Mouse (Mus musculus) layer of hippocampus, postnatal 10 days (tissue): ENCODE data around the gene Adm. TPM values are rescaled to one million over a fixed set of nuclear protein-coding genes. Genes with fewer than 3 reads are reported as not detected.
"Not testable (repeated sequence)": the region's sequence is repeated elsewhere in the genome, so short reads cannot be mapped to it uniquely, and the experiment has no call there.

Source experiments
- DNase-seq, 2 experiments: peaks; one replicate each; pipeline ENCODE4 v3.0.0; 2021; ENCODE audit warnings: low spot score in 2 of 2
- long read RNA-seq: library from polyadenylated mRNA; stranded (forward); transcript quantifications from one replicate; pipeline ENCODE4 v2.0.0, GENCODE M21; 2023
- total RNA-seq, 2 experiments: library from RNA; stranded (reverse); gene quantifications; 2 replicates each; pipeline ENCODE4 v1.2.3; 2021

The Adm gene
- 1 to 10 TPM; 1.6 to 1.7 TPM for total RNA-seq
- long read RNA-seq, transcript Adm-201 (4 exons, 1,390 nt), result major isoform, 5 of 6 reads
- long read RNA-seq, partial matches to known transcripts, result 1 of 6 reads
- long read RNA-seq, other reads (novel, unspliced or antisense), result 0 of 6 reads

- peak; percentile 42 to 51 for DNase-seq
These were observed at the start of gene Adm for GRCm38 (mm10) chr7:110627486-110628272. Gene Adm, plus strand, starts transcription at chr7:110627661.

DNA sequence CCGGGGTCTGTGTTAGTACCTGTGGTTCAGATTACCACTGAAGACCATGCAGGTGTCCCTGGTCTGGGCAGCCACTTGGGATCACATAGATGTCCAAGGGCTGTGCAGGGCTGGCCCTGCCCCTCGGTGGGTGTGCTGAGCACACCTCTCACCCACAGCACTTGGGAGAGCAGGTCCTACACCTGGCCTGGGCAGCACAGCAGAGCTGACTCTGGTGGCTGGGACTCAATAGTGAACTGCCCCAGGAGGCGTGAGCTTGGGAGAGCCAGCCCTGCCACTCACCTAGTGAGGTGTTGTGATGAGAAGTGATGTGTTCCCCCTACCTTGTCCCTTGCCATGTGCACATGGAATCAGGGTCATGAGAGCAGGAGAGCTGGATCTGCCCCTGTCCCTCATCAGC lies 43.8 kb upstream of the Adm start:
- DNase-seq, result no peak

GRCm38 (mm10) chr7:110584159-110584558 lies 43.3 kb upstream of the Adm start:
- DNase-seq, result no peak

GRCm38 (mm10) chr7:110585250-110585649 lies 42.2 kb upstream of the Adm start:
- no peak for DNase-seq

- DNase-seq, result no peak
These were observed 39.7 kb upstream of the Adm start for GRCm38 (mm10) chr7:110587721-110588120.

GRCm38 (mm10) chr7:110593991-110594390 lies 33.5 kb upstream of the Adm start:
- DNase-seq, result not testable (repeated sequence)

DNA sequence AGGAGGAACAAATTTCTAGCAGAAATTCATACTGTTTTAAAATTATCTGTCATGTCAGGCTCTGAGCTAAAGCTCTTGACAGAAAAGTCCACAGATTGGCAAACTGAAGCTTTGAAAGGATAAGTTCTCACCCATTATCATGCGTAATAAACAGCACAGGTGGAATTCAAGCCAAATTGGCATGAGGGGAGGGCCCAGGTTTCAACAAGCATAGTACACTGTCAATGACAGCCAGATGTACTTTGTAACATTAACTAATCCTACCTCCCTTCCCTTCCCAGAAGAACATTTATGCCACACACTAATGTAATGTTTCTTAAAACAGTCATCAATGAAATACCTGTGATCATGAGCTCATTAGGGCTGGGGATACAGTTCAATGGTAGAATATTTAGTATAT lies 30.3 kb upstream of the Adm start:
- no peak for DNase-seq

GRCm38 (mm10) chr7:110605476-110605875 lies 22.0 kb upstream of the Adm start:
- no peak for DNase-seq

GRCm38 (mm10) chr7:110606906-110607305 lies 20.6 kb upstream of the Adm start:
- no peak for DNase-seq

DNA sequence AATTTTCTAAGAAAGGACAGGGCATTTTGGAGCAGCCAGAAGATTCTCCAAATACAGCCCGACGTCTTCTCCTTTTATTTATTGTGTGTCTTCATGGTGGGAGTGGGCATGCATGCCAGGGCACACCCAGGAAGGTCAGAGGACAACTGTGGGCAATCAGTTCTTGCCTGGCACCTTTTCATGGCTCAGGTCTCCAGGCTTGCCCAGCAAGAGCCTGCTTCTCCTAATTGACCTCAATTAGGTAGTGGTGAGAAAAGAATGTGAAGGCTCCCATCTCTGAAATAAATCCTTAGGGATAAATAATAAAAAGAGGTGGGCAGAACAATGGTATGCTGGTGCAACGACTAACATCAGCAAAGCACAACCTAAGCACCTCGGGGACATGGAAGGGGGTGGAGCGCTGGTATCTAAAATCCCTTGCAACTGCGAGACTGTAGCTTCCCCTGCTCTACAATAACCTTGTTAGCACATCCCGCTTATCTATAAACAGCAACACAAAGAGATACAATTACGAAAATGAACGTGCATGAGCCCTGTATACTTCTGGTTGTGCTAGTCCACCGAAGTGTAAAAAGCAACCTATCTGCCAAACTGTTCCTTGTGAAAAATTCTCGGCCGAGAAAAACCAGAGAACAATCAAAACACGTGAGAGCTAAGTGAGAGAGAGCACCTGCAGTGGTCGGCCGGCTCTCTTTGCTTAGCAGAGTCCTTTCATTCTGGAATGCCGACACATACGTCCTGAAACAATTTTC lies 13.9 kb upstream of the Adm start:
- DNase-seq, result peak in 1 of 2 experiments; percentile 10

GRCm38 (mm10) chr7:110614133-110615063 lies 13.1 kb upstream of the Adm start, which contains the start of gene Sbf2:
Gene Sbf2, minus strand, starts transcription at chr7:110614922.
- DNase-seq, result peak; percentile 72 to 80

- peak; percentile 46 to 58 for DNase-seq
These were observed 12.3 kb upstream of the Adm start for GRCm38 (mm10) chr7:110615151-110615631.

DNA sequence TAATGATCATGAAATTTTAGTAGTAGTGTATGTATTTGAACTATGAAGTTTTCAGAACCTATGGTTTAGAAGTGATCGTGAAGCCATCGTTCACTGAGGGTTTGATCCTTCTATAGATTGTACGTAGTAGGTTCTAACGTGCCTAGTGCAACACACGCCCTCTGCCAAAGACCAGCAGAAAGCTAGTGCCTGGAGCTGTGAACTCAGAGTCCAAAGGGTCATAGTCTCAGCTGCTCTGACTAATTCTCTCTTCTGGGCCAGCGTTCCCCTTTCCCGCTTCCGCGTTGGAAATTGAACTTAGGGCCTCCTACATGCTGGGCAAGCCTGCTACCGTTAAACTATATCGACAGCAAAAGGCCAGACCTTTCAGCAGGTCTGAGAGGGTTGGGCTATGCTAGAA lies 11.7 kb upstream of the Adm start:
- no peak for DNase-seq

GRCm38 (mm10) chr7:110619086-110619611 lies 8.3 kb upstream of the Adm start:
- no peak for DNase-seq

DNA sequence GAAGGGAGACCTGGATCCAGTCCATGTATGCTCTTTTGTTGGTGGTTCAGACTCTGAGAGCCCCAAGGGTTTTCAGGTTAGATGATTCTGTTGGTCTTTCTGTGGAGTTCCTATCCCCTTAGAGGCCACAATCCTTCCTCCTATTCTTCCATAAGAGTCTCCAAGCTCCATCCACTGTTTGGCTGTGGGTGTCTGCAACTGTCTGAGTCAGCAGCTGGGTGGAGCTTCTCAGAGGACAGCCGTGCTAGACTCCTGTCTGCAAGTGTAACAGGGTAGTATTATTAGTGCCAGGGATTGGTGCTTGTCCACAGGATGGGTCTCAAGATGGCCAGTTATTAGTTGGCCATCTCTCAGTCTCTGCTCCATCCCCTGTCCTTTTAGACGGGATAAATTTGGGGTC lies 3.4 kb upstream of the Adm start:
- no peak for DNase-seq

DNA sequence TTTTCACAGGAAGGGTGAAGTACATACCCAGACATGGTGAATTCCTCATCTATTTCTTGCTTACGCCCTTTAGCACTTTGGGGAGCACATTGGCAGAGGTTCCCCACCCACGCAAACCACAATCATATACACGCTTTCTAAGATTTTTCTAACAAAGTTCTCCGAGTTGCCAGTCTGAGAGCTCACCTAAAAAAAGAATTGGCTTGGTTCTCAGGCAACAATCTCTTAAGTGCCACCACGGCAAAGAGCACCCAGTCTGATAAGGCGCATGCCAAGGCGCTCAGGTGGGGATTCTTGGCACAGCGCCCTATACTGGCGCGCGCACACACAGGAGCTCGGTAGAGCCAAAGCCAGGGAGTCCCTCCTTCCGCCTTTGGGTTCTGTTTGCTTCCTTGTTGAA lies 2.5 kb upstream of the Adm start:
- DNase-seq, result no peak

DNA sequence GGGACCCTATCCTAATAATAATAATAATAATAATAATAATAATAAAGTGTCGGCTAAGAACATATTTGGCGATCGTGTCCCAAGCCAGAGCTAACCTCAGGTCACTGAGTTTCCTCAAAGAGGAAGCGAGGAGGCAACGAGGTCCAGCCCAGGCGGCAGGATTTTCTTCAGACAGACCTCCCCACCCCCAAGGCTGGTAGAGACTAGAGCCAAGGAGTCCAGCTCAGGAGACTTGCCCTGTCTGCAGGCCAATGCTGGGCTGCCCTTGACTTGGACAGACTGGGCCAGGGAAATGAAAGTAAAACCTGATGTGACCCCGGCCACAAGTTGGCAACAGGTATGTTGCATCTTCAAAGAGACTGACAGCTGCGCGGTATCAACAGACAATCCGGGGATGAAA lies 2.0 kb upstream of the Adm start:
- DNase-seq, result no peak

DNA sequence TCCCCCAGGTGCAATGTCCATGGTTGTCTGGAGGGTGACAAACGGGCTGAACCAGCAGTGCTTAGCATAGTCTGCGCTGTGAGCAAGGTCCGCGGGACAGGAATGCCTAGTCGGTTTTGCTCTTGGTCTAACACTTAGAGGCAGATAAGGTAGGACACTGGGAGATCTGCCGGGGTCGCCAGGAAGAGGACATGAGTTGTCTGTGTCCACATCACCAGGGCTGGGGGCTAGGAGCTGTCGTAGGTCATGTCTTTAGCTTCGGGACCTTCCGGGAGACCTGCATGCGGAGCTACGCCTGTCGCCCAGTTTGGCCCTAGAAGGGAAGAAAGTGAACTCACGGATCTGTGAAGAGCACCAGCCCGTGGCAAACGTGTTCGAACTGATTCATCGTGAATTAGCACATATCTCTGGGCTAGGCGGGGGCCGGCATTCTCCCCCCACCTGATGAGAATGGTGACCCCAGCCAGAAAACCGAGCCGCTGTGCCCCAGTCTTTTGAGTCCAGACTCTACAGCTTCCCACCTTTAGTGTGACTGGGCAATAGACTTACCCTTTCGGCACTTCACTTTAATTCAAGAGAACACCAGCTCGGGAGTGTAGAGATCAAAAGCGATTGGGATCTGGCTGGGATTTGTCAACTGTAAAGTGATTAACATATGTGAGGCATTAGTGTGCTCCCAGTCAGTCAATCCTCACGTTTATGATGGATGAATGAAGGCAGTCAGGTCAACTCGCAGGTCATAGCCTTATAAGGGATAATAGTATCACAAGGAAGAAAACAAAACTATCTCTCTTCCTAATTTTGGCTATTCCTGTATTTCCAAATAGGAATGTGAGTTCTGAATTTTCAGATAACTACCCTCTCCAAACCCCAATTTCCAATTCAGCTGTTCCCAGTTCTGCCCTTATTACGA lies 1.0 kb upstream of the Adm start:
- DNase-seq, result no peak

GRCm38 (mm10) chr7:110627099-110627482 lies 370 bp upstream of the Adm start:
- DNase-seq, result peak; percentile 19 to 30

GRCm38 (mm10) chr7:110628273-110628600 lies 776 bp downstream of the Adm start:
- DNase-seq, result no peak
